Comparison of ENCODE assay signal across 10 mouse cellular contexts in the genomic region with DNA sequence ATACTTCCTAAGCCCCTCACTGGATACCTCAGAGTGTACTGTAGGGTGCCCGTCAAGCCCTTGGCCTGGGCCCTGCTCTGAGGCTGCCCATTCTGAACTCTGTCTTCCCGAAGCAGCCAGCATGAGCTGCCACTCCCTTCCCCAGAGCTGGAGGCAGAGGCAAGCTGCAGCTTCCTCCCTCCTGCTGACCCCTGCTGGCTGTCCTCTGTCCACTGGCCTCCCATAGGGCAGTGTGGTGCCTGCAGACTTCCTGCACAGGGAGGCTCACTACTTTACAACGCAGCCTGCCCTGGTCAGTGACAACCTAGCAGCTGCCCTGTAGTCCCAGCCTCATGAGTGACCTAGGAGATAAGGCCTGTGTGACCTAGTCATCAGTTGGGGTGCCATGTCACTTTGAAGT. TPM values are rescaled to one million over a fixed set of nuclear protein-coding genes. Genes with fewer than 3 reads are reported as not detected.
DNase-seq lines count a peak whose midpoint lies in the region; ATAC-seq and TF ChIP-seq lines count a peak whose summit lies in the region.
"Had no signal": no experiment of that assay in that cellular context is flagged by ENCODE, and none has a peak within 500 bp of the region (broad histone marks: within the 10 kb centered on the region; RNA-seq: fewer than 3 reads in every experiment).

No protein-coding gene starts in this region.

- H3K27me3 ChIP-seq in kidney, adult 2 months (replicated peaks; ENCODE audit: control insufficient read depth, insufficient read depth, low read length), result no peaks in the 10 kb centered on the region
- H3K27me3 ChIP-seq in heart, embryonic 16.5 days (ENCODE audit: control insufficient read depth, insufficient read depth, low read length), result peaks cover 5% of the 10 kb centered on the region; the same call in 1 of the 2 replicates
- no peaks in the 10 kb centered on the region for H3K27me3 ChIP-seq in lung, embryonic 16.5 days (ENCODE audit: control insufficient read depth, insufficient read depth, low read depth, low read length)
- no peaks in the 10 kb centered on the region for H3K27me3 ChIP-seq in forebrain, embryonic 15.5 days
- H3K27me3 ChIP-seq: Patski had no signal

- TF ChIP-seq POLR2A in kidney, adult 2 months (IDR thresholded peaks at IDR 0.05; ENCODE audit: low read depth, low read length), result no peak

- no peak for DNase-seq in kidney, adult 2 months
- no peak for DNase-seq in kidney, adult 11 months
- DNase-seq in adipocyte (ENCODE audit: low spot score), result peak; percentile 76
- no peak for DNase-seq in layer of hippocampus, adult 18-20 months (ENCODE audit: low spot score in 2 of 2)
- no peak for DNase-seq in cerebellum, adult 8-10 months
- DNase-seq: cerebellum, postnatal 36 days had no signal

- H3K4me2 ChIP-seq in heart, embryonic 16.5 days (ENCODE audit: low read depth, low read length), result no peak overlapping the region
- no peak overlapping the region for H3K4me2 ChIP-seq in lung, embryonic 16.5 days (ENCODE audit: low read depth, low read length)
- no peak overlapping the region for H3K4me2 ChIP-seq in forebrain, embryonic 15.5 days (replicated peaks)

- H3K27ac ChIP-seq in kidney, adult 2 months (ENCODE audit: insufficient read depth, low read depth, low read length), result no peak overlapping the region
- no peak overlapping the region for H3K27ac ChIP-seq in heart, embryonic 16.5 days (ENCODE audit: low read length)
- no peak overlapping the region for H3K27ac ChIP-seq in lung, embryonic 16.5 days (ENCODE audit: low read length)
- H3K27ac ChIP-seq in forebrain, embryonic 15.5 days (replicated peaks), result no peak overlapping the region

- H3K36me3 ChIP-seq in kidney, adult 2 months (ENCODE audit: control insufficient read depth, insufficient read depth, low read length), result no peaks in the 10 kb centered on the region
- H3K36me3 ChIP-seq in heart, embryonic 16.5 days (ENCODE audit: control insufficient read depth, insufficient read depth), result no peaks in the 10 kb centered on the region
- no peaks in the 10 kb centered on the region for H3K36me3 ChIP-seq in lung, embryonic 16.5 days (ENCODE audit: control insufficient read depth, insufficient read depth, low read length)
- H3K36me3 ChIP-seq in forebrain, embryonic 15.5 days, result no peaks in the 10 kb centered on the region

- no peak overlapping the region for H3K4me3 ChIP-seq in kidney, adult 2 months (ENCODE audit: insufficient read depth, low read depth, low read length)
- H3K4me3 ChIP-seq in heart, embryonic 16.5 days (ENCODE audit: low read length), result no peak overlapping the region
- H3K4me3 ChIP-seq in lung, embryonic 16.5 days (ENCODE audit: low read length), result no peak overlapping the region
- no peak overlapping the region for H3K4me3 ChIP-seq in forebrain, embryonic 15.5 days

- 28% methylated on average over 3 of the region's 3 CpGs for WGBS in kidney, adult 2 months
- WGBS in heart, embryonic 16.5 days, result 16% methylated on average over 3 of the region's 3 CpGs
- WGBS in lung, embryonic 16.5 days, result 30% methylated on average over 3 of the region's 3 CpGs
- WGBS in forebrain, embryonic 15.5 days, result 43% methylated on average over 3 of the region's 3 CpGs

- ATAC-seq in heart, embryonic 16.5 days (replicated peaks; ENCODE audit: extremely low read depth, insufficient read depth, low FRiP score), result peak; percentile 60
- peak; percentile 60 for ATAC-seq in lung, embryonic 16.5 days (ENCODE audit: low read depth)
- no peak for ATAC-seq in forebrain, embryonic 15.5 days (replicated peaks)
- ATAC-seq: Patski had no signal

- H3K9me3 ChIP-seq in heart, embryonic 16.5 days (replicated peaks; ENCODE audit: control insufficient read depth, low read length), result no peaks in the 10 kb centered on the region; the same call in 1 of the 2 replicates
- H3K9me3 ChIP-seq in lung, embryonic 16.5 days (ENCODE audit: control insufficient read depth, low read length), result no peaks in the 10 kb centered on the region; the same call in 1 of the 2 replicates
- no peaks in the 10 kb centered on the region for H3K9me3 ChIP-seq in forebrain, embryonic 15.5 days

- H3K4me1 ChIP-seq in kidney, adult 2 months (ENCODE audit: control insufficient read depth, insufficient read depth, low read length), result no peaks in the 10 kb centered on the region
- no peaks in the 10 kb centered on the region for H3K4me1 ChIP-seq in heart, embryonic 16.5 days (ENCODE audit: control insufficient read depth, insufficient read depth, low read length)
- H3K4me1 ChIP-seq in lung, embryonic 16.5 days (replicated peaks; ENCODE audit: control insufficient read depth, insufficient read depth, low read length), result no peaks in the 10 kb centered on the region
- H3K4me1 ChIP-seq in forebrain, embryonic 15.5 days, result peaks cover 5% of the 10 kb centered on the region; the same call in 1 of the 2 replicates

- H3K9ac ChIP-seq in heart, embryonic 16.5 days (ENCODE audit: low read length), result no peak overlapping the region
- H3K9ac ChIP-seq in lung, embryonic 16.5 days (ENCODE audit: low read length), result no peak overlapping the region
- no peak overlapping the region for H3K9ac ChIP-seq in forebrain, embryonic 15.5 days (replicated peaks)

- TF ChIP-seq CTCF in kidney, adult 2 months (conservative IDR thresholded peaks at IDR 0.05; ENCODE audit: insufficient read depth, insufficient read length, low read depth, low read length), result peak; percentile 39; the same call in 1 of the 2 replicates

RNA-seq across cellular contexts. Expression of a gene that starts 14.1 kb away (rescaled TPM):
- 0.79 and 1.1 TPM in 2 replicates for polyA plus RNA-seq in kidney, adult 2 months (2012; rRNA removed)
- polyA plus RNA-seq in heart, embryonic 16.5 days (2015; fragmentation: Nextera tagmentation; extraction: Ambion mirVana), result 0.44 and 0.49 TPM in 2 replicates
- 0.16 and 0.43 TPM in 2 replicates for polyA plus RNA-seq in lung, embryonic 16.5 days (2015; fragmentation: Nextera tagmentation; extraction: Ambion mirVana)
- polyA plus RNA-seq in forebrain, embryonic 15.5 days (2015; fragmentation: Nextera tagmentation; extraction: Ambion mirVana), result 0.17 and 0.31 TPM in 2 replicates
- under 1 TPM; 0.46 to 0.64 TPM for total RNA-seq in layer of hippocampus, adult 18-20 months (2021)

RNA-seq across cellular contexts. Expression of a gene that starts 22.6 kb away (rescaled TPM):
- 48.4 and 64.4 TPM in 2 replicates for polyA plus RNA-seq in kidney, adult 2 months (2012; rRNA removed)
- polyA plus RNA-seq in heart, embryonic 16.5 days (2015; fragmentation: Nextera tagmentation; extraction: Ambion mirVana), result 6.3 and 8.7 TPM in 2 replicates
- 7.2 and 9.9 TPM in 2 replicates for polyA plus RNA-seq in lung, embryonic 16.5 days (2015; fragmentation: Nextera tagmentation; extraction: Ambion mirVana)
- 22.3 and 23.2 TPM in 2 replicates for polyA plus RNA-seq in forebrain, embryonic 15.5 days (2015; fragmentation: Nextera tagmentation; extraction: Ambion mirVana)
- 10 to 100 TPM; 43.2 to 45.7 TPM for total RNA-seq in layer of hippocampus, adult 18-20 months (2021)

RNA-seq across cellular contexts. Expression of a gene that starts 48.0 kb away (rescaled TPM):
- 208 and 218 TPM in 2 replicates for polyA plus RNA-seq in kidney, adult 2 months (2012; rRNA removed)
- 272 and 283 TPM in 2 replicates for polyA plus RNA-seq in heart, embryonic 16.5 days (2015; fragmentation: Nextera tagmentation; extraction: Ambion mirVana)
- 248 and 255 TPM in 2 replicates for polyA plus RNA-seq in lung, embryonic 16.5 days (2015; fragmentation: Nextera tagmentation; extraction: Ambion mirVana)
- polyA plus RNA-seq in forebrain, embryonic 15.5 days (2015; fragmentation: Nextera tagmentation; extraction: Ambion mirVana), result 278 and 295 TPM in 2 replicates
- 100 to 1,000 TPM; 215 to 217 TPM for total RNA-seq in layer of hippocampus, adult 18-20 months (2021)
